Mouse (Mus musculus) left cerebral cortex, postnatal 4 days (tissue): ENCODE results near the gene Cnga1. TPM values are rescaled to one million over a fixed set of nuclear protein-coding genes. Genes with fewer than 3 reads are reported as not detected.
A peak's percentile ranks its signal among the peaks of the same experiment; 100 is the strongest.
"Not testable (repeated sequence)": the region's sequence is repeated elsewhere in the genome, so short reads cannot be mapped to it uniquely, and the experiment has no call there.

Source experiments
- DNase-seq: peaks from one replicate; pipeline ENCODE4 v3.0.0-alpha.2; 2022
- intact Hi-C: fragments of 180-260 bp; cut with DNase I; formaldehyde crosslinking; loops from one replicate; pipeline ENCODE4 v1.15.1; 2025
- total RNA-seq, 2 experiments: library from RNA; stranded (reverse); gene quantifications; 2 replicates each; pipeline ENCODE4 v1.2.3; 2021

The Cnga1 gene
- total RNA-seq, 2 experiments from 2014 or later: not detected

DNA sequence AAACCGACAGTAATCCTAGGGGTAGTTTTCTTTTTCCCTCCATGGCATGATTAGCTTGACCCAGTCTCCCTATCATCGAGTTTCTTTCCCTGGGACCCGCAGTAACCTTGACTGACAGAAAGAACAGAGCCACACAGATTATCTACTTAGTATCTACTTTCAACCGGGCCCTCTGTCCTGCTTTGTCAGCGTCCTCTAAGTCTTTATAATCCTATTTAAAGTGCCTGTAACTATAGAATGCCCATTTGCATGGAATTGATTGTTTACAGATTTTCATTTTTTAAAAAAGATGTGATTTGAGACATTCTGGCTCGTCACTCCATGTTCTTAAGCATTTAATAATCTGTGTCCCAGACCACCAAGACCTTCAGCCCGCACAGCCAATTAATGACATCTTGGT is 420 bp downstream of the Cnga1 start:
- DNase-seq: no peak

GRCm38 (mm10) chr5:72640072-72640471 is 4.0 kb downstream of the Cnga1 start:
- intact Hi-C loops: no loop called here
- no peak for DNase-seq

More for the DNA sequence above, 420 bp downstream of the Cnga1 start:
- intact Hi-C loops: no loop called here

- DNase-seq: no peak
- intact Hi-C loops: no loop called here
Observed at GRCm38 (mm10) chr5:72636576-72636975, 7.5 kb downstream of the Cnga1 start.

- intact Hi-C loops: no loop called here
- DNase-seq: no peak
Observed at GRCm38 (mm10) chr5:72636122-72636521, 8.0 kb downstream of the Cnga1 start.

- intact Hi-C loops: no loop called here
- DNase-seq: no peak
Observed at GRCm38 (mm10) chr5:72634791-72635271, 9.2 kb downstream of the Cnga1 start.

- intact Hi-C loops: no loop called here
- no peak for DNase-seq
Observed at GRCm38 (mm10) chr5:72630026-72630425, 14.0 kb downstream of the Cnga1 start.

DNA sequence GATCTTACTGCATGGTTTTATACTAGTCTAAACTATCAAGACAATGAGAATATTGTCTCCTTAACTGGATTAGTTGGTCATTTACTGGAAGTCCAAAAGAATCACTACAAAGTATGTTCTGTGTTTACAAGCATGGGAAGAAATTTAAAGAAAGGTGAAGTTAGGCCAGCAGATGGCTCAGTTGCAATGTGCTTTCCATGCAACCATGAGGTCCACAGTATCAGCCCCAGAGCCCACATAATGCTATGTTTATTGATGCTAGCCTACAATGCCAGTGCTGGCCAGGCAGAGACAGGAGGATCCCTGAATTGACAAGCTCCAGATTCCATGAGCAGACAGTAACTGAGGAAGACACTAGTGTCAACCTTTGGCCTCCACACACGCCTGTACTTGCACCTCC is 23.1 kb downstream of the Cnga1 start:
- intact Hi-C loops: no loop called here

DNA sequence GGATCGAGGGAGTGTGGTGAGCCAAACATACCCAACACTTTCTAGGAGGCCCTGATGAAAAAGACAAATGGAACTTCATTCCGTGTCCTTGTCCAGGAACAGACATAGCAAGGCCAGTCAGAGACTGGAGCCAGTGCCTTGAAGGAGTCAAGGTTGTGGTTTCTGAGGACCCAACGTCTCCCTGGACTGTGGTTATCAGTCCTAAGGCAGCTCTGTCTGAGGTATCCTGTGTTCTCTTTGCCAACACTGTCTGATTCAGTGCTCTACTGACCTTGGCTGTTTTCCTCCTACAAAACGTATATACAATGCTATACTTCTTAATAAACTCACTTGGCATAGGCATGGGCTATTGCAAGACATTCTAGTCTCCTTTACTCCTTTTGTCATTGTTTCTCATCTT is 26.7 kb downstream of the Cnga1 start:
- intact Hi-C loops: no loop called here
- DNase-seq: no peak

More for the DNA sequence above, 23.1 kb downstream of the Cnga1 start:
- DNase-seq: no peak

DNA sequence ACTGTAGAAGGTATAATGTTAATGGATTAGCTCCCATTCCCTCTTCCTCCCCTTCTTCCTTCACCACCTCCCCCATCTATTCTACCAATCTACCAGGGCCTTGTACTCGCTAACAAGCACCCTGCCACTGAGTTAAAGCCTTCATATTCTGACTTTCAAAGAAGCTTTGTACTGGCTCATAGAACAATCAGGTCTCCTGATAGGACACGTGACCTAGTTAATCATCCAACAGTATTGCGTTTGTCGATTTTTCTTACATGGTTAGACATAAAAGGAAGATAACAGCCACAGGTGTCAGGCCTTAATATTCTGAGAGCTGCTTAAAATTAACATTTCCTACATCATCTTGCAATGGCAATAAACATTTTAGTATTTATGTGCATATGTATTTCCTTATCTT is 40.9 kb downstream of the Cnga1 start:
- no peak for DNase-seq
- intact Hi-C loops: no loop called here

- peak; percentile 31 for DNase-seq
Observed at GRCm38 (mm10) chr5:72601006-72601405, 43.1 kb downstream of the Cnga1 start.

DNA sequence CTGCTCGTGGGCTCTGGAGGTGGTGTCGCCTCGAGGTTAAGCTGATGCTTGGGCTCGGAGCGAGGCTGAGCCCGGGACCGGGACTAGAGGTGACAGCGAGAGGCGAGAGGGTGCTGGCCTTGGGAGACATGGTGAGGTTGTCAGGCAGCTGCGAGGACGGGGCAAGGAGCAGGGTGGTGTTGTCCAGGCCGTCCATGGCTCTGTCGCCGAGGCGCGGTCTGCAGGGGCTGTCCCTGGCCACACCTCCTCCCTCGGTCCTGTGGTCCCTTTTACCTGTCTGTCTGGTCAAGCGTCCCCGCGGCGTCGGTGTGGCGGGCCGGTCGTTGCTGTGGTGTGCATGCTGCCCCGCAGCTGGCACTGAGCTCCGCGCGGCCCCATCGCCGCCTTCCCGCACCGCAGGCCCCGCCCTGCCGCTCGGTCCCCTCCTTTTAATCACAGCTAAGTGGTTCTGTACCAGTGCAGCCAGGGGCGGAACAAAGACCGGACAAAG is 56.8 kb downstream of the Cnga1 start, which contains the start of gene Gm5868:
TSS of gene Gm5868 (minus strand) at position 360 of the 490 bp plus-strand sequence.
- intact Hi-C loops: no loop called here
- DNase-seq: peak; percentile 5

More at GRCm38 (mm10) chr5:72601006-72601405, 43.1 kb downstream of the Cnga1 start:
- intact Hi-C loops: no loop called here

DNA sequence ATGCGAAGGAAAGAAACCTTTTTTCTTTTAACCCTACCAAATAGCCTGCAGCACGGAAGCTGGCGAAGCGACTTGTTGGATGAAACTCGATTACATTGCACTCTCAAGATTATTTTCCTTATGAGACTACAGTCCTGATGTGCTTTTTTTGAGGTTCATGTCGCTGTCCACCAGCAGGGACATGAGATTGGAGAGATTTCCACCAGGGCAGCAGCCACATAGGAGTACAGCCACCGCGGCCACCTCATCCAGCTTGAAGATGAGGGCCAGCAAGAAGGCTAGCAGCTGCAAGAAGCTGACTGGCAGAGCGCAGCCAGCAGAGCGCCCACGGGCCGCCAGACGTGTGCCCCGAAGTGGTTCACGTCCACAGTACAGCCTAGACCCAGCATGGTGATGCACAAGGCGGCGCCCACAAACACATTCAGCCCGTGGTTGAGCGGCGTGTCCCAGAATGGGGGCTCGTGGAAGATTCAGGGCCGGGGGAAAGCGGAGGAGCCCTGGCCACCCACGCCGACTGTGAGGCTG is 57.3 kb downstream of the Cnga1 start:
- DNase-seq, intact Hi-C loops: not testable (repeated sequence)

DNA sequence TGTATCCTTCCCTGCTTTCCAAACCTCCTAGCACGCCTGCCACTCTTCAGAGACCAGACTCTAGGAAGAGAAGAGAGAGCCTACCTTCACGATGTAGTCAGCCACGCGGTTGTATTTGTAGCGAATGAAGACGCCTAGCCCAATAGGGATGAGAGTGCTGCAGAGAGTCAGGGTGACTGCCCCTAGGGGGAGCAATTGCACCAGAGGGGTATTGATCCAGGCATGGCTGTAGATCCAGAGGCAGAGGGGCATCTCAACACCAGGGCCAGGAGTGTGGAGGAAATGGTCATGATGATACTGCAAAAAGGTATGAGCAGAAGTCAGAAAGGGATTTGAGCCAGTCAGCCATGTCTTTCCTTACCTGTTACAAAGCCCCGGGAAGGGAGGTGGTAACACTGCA is 58.0 kb downstream of the Cnga1 start:
- intact Hi-C loops, DNase-seq: not testable (repeated sequence)

- intact Hi-C loops: not testable (repeated sequence)
- DNase-seq: peak; percentile 2
Observed at GRCm38 (mm10) chr5:72580970-72581332, 63.1 kb downstream of the Cnga1 start, which contains the start of gene Zar1. Gene Zar1 (minus strand): TSS chr5:72581254.

- intact Hi-C loops: not testable (repeated sequence)
- peak; percentile 6 for DNase-seq
Observed at GRCm38 (mm10) chr5:72580088-72580969, 63.7 kb downstream of the Cnga1 start.

GRCm38 (mm10) chr5:72579599-72579998 is 64.5 kb downstream of the Cnga1 start:
- intact Hi-C loops, DNase-seq: not testable (repeated sequence)

GRCm38 (mm10) chr5:72565621-72566020 is 78.5 kb downstream of the Cnga1 start:
- intact Hi-C loops: no loop called here
- no peak for DNase-seq

- intact Hi-C loops, DNase-seq: not testable (repeated sequence)
Observed at GRCm38 (mm10) chr5:72563183-72563582, 80.9 kb downstream of the Cnga1 start.

DNA sequence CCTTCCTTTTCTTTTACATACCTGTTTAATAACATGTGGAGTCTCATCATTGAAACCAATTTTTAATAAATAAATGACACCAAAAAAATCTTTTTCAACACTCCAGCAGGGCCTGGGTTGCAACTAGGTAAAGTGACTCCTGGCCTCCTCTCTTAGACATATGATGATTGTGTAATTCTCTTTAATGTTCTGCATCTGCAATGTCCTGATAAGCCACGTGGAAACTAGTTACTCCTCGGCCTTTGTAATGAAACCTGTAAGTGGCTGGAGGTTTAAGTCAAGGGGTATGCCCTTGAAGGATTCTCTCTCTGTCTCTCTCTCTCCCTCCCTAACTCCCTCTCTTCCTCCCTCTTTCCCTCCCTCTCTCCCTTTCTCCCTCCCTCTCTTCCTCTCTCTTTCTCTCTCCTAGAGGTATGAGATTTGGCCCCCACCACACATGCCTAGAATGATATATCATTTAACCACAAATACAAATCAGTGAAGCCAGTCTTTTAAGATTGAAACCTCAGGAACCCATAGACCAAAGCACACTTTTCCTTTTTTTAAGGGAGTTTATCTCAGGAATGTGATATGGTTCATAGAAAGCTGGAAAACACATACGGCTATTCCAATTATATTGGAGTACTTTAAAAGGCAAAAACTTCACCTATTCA is 83.0 kb downstream of the Cnga1 start:
- intact Hi-C loops: no loop called here
- no peak for DNase-seq

- DNase-seq: peak; percentile 99
- intact Hi-C loops: loop anchor here (10.0 kb wide), 1 partner anchor 145 kb away; no protein-coding TSS in a partner anchor
Observed at GRCm38 (mm10) chr5:72559544-72560049, 84.5 kb downstream of the Cnga1 start, which contains the start of gene Nfxl1. Gene Nfxl1 (minus strand): TSS chr5:72559684.
